ENCODE assay signal across 8 mouse cellular contexts in genomic region chr1:182959811-182960455, GRCm38 (mm10). TPM values are rescaled to one million over a fixed set of nuclear protein-coding genes. Genes with fewer than 3 reads are reported as not detected.
DNase-seq lines count a peak whose midpoint lies in the region; ATAC-seq and TF ChIP-seq lines count a peak whose summit lies in the region.

No protein-coding gene starts in this region.

- no peaks in the 10 kb centered on the region for H3K36me3 ChIP-seq in ES-Bruce4 (ENCODE audit: control insufficient read depth, insufficient read depth, low read length, poor library complexity, severe bottlenecking)
- no peaks in the 10 kb centered on the region for H3K36me3 ChIP-seq in forebrain, embryonic 15.5 days
- H3K36me3 ChIP-seq in neural tube, embryonic 14.5 days (ENCODE audit: control insufficient read depth, insufficient read depth, low read length), result no peaks in the 10 kb centered on the region
- H3K36me3 ChIP-seq in testis, adult 2 months (ENCODE audit: control insufficient read depth, insufficient read depth, low read length), result no peaks in the 10 kb centered on the region

- peak; percentile 79 for ATAC-seq in forebrain, embryonic 15.5 days (replicated peaks)
- ATAC-seq in neural tube, embryonic 14.5 days (ENCODE audit: low read depth), result peak; percentile 74

- under 1% methylated on average over 20 of the region's 20 CpGs for WGBS in forebrain, embryonic 15.5 days
- under 1% methylated on average over 20 of the region's 20 CpGs for WGBS in neural tube, embryonic 14.5 days

- 0 out of 2 replicates have a peak, but pooled peaks have one; percentile 35 for TF ChIP-seq EP300 in ES-Bruce4 (IDR thresholded peaks at IDR 0.05; ENCODE audit: insufficient read depth, low read depth, low read length)

- H3K4me2 ChIP-seq in forebrain, embryonic 15.5 days (replicated peaks), result peak overlapping the region; percentile 52
- H3K4me2 ChIP-seq in neural tube, embryonic 14.5 days (ENCODE audit: low read depth, low read length), result peak overlapping the region; percentile 71

- TF ChIP-seq POLR2A in ES-Bruce4 (IDR thresholded peaks at IDR 0.05; ENCODE audit: insufficient read depth, low read length), result no peak
- TF ChIP-seq POLR2A in testis, adult 2 months (IDR thresholded peaks at IDR 0.05; ENCODE audit: control insufficient read depth, low read depth, low read length), result no peak

- H3K9ac ChIP-seq in ES-Bruce4 (ENCODE audit: low read depth, poor library complexity, severe bottlenecking), result peak overlapping the region; percentile 70
- H3K9ac ChIP-seq in forebrain, embryonic 15.5 days (replicated peaks), result peak overlapping the region; percentile 23; the same call in 1 of the 2 replicates
- 0 out of 2 replicates have a peak overlapping the region, but pooled peaks have one; percentile 22 for H3K9ac ChIP-seq in neural tube, embryonic 14.5 days (replicated peaks; ENCODE audit: low read depth, low read length)

- DNase-seq in cerebellum, adult 11 months, result peak; percentile 82
- peak; percentile 60 for DNase-seq in heart, postnatal 25 days (ENCODE audit: low spot score)
- peak; percentile 79 for DNase-seq in layer of hippocampus, adult 11-12 months (ENCODE audit: low spot score)
- peak; percentile 73 to 83 for DNase-seq in lung, adult 18-20 months

- H3K4me3 ChIP-seq in ES-Bruce4 (ENCODE audit: low read depth, low read length), result peak overlapping the region; percentile 58
- H3K4me3 ChIP-seq in forebrain, embryonic 15.5 days, result peak overlapping the region; percentile 41
- H3K4me3 ChIP-seq in neural tube, embryonic 14.5 days (ENCODE audit: low read depth, low read length), result peak overlapping the region; percentile 34
- H3K4me3 ChIP-seq in testis, adult 2 months (ENCODE audit: control insufficient read depth, low read depth, low read length), result peak overlapping the region; percentile 68

- H3K27ac ChIP-seq in ES-Bruce4 (ENCODE audit: insufficient read depth, low read length), result no peak overlapping the region
- H3K27ac ChIP-seq in forebrain, embryonic 15.5 days (replicated peaks), result peak overlapping the region; percentile 12; the same call in 1 of the 2 replicates
- H3K27ac ChIP-seq in neural tube, embryonic 14.5 days (ENCODE audit: low read depth, low read length), result peak overlapping the region; percentile 52
- H3K27ac ChIP-seq in testis, adult 2 months (ENCODE audit: control insufficient read depth, insufficient read depth, low read depth, low read length), result no peak overlapping the region

- H3K9me3 ChIP-seq in ES-Bruce4 (replicated peaks; ENCODE audit: control insufficient read depth, insufficient read depth, low read length, poor library complexity, severe bottlenecking), result no peaks in the 10 kb centered on the region
- no peaks in the 10 kb centered on the region for H3K9me3 ChIP-seq in forebrain, embryonic 15.5 days
- no peaks in the 10 kb centered on the region for H3K9me3 ChIP-seq in neural tube, embryonic 14.5 days (ENCODE audit: control insufficient read depth, low read length)

- peak; percentile 85 for TF ChIP-seq CTCF in ES-Bruce4 (IDR thresholded peaks at IDR 0.05; ENCODE audit: low read depth, low read length)
- TF ChIP-seq CTCF in testis, adult 2 months (IDR thresholded peaks at IDR 0.05; ENCODE audit: control insufficient read depth, insufficient read depth, insufficient replicate concordance, low read depth, low read length), result peak; percentile 97

- H3K27me3 ChIP-seq in ES-Bruce4 (ENCODE audit: control insufficient read depth, insufficient read depth, low read length, poor library complexity, severe bottlenecking), result no peaks in the 10 kb centered on the region
- peaks cover 4% of the 10 kb centered on the region; the same call in 1 of the 2 replicates for H3K27me3 ChIP-seq in forebrain, embryonic 15.5 days
- H3K27me3 ChIP-seq in neural tube, embryonic 14.5 days (ENCODE audit: control insufficient read depth, insufficient read depth, low read length), result no peaks in the 10 kb centered on the region
- no peaks in the 10 kb centered on the region for H3K27me3 ChIP-seq in testis, adult 2 months (ENCODE audit: control insufficient read depth, insufficient read depth, low read length)

- intact Hi-C loops in heart, postnatal 25 days (cut with DNase I), result loop anchor here (1.0 to 5.0 kb wide), 3 partner anchors 91 to 406 kb away; no protein-coding TSS in a partner anchor

- no peaks in the 10 kb centered on the region for H3K4me1 ChIP-seq in ES-Bruce4 (ENCODE audit: control insufficient read depth, insufficient read depth, low read length)
- H3K4me1 ChIP-seq in forebrain, embryonic 15.5 days, result peaks cover 29% of the 10 kb centered on the region
- H3K4me1 ChIP-seq in neural tube, embryonic 14.5 days (ENCODE audit: control insufficient read depth, insufficient read depth, low read length), result peaks cover 12% of the 10 kb centered on the region
- peaks cover 10% of the 10 kb centered on the region for H3K4me1 ChIP-seq in testis, adult 2 months (ENCODE audit: control insufficient read depth, insufficient read depth, low read length)

RNA-seq across cellular contexts. Expression of gene Tlr5, which starts 5.3 kb away (rescaled TPM):
- 1.5 and 1.9 TPM in 2 replicates for polyA plus RNA-seq in ES-Bruce4 (2011; ENCODE audit: insufficient read depth, insufficient read length, low read depth, missing spikeins)
- polyA plus RNA-seq in forebrain, embryonic 15.5 days (2015; fragmentation: Nextera tagmentation; extraction: Ambion mirVana), result 0.05 and 0.14 TPM in 2 replicates
- 1 to 10 TPM; 1.2 to 1.3 TPM for total RNA-seq in heart, postnatal 25 days (2021)
- polyA plus RNA-seq in neural tube, embryonic 14.5 days (2014; fragmentation: Nextera tagmentation; extraction: Ambion mirVana), result 0.24 and 0.93 TPM in 2 replicates
- 0.35 and 0.89 TPM in 2 replicates for polyA plus RNA-seq in testis, adult 2 months (2012; rRNA removed)

Comparison
In these comparisons a context has a peak if more than half of its experiments do, and no peak if none do; other contexts are left out.
1. H3K27ac ChIP-seq: peak in forebrain, embryonic 15.5 days (single experiment) and neural tube, embryonic 14.5 days (single experiment); none in ES-Bruce4 (single experiment) and testis, adult 2 months (single experiment).
2. Peak in every context shown above with its lines, with median percentiles within 50 percentile points of each other: H3K4me3 ChIP-seq, H3K9ac ChIP-seq and DNase-seq.